Mouse (Mus musculus): Measurements from ENCODE around the gene Lrrc75a.
A peak's percentile ranks its signal among the peaks of the same experiment; 100 is the strongest.

The Lrrc75a gene

GRCm38 (mm10) chr11:62621586-62622283 is 26.6 kb downstream of the Lrrc75a start:
- DNase-seq (ENCODE audit: extremely low read depth, low read depth, low spot score), result no peak

- no peak for DNase-seq (ENCODE audit: extremely low read depth, low read depth, low spot score)
Observed at GRCm38 (mm10) chr11:62621079-62621478, 27.2 kb downstream of the Lrrc75a start.

- DNase-seq (ENCODE audit: extremely low read depth, low read depth, low spot score), result no peak
Observed at GRCm38 (mm10) chr11:62615456-62615855, 32.9 kb downstream of the Lrrc75a start.

DNA sequence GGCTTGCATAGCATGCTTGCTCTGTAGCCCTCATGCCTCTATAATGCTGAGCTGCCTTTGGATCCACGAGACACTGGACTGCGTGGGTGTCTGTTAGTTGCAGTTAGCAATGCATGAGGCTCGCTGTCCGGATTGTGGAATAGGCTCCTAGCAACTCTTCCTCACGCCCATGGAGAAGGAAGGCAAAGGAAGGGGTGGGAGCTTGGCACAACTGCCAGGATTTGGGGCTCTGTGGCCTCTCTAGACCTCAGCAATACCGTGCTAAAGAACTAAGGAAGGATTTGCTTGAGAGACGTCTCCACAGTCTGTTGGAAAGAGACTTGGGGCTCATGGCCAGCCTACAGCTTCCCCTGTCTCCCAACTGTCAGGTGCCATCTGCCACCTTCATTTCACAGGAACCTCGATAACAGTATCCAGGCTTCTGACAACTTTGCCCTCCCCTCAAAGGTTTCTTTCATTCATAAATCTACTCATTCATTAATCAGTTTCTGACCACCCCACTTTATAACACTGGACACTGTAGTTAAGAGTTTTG is 33.4 kb downstream of the Lrrc75a start:
- no peak for DNase-seq (ENCODE audit: extremely low read depth, low read depth, low spot score)

GRCm38 (mm10) chr11:62613657-62614365 is 34.5 kb downstream of the Lrrc75a start:
- DNase-seq (ENCODE audit: extremely low read depth, low read depth, low spot score), result no peak

DNA sequence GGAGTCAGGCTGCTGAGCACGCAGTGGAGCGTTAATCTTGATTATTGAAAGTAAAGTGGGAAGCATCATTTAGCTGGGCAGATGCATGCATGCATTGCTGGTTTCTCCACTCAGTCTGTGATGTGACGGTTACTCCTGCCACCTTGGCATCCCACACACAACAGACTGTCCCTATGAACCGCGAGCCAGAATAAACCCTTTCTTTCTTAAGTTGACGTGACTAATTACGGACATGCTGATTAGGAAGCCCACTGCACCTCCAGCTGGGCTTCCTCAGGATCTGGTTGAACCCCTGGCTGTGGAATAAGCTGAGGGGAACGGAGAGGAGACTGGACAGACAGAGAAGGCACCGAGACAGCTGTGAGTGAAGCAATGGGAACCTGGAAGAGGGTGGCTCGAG is 35.7 kb downstream of the Lrrc75a start:
- DNase-seq (ENCODE audit: extremely low read depth, low read depth, low spot score), result no peak

DNA sequence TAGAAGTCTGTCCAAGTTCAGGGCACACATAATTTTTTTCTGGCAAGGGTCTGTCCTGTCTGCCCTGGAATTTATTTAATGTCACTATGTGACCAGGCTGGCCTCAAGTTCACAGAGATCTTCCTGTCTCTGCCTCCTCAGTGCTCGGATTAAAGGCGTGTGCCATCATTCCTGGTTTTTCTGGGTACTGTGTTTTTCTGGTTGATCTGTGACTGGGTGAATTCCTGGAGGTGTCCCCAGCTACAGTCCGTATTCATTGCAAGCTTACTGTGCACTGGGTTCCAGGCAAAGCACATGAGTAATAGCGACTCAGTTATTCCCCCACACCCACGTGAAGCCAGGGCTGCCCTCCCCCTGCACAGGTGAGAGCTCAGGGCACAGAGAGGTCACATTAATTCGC is 38.0 kb downstream of the Lrrc75a start:
- DNase-seq (ENCODE audit: extremely low read depth, low read depth, low spot score), result no peak

DNA sequence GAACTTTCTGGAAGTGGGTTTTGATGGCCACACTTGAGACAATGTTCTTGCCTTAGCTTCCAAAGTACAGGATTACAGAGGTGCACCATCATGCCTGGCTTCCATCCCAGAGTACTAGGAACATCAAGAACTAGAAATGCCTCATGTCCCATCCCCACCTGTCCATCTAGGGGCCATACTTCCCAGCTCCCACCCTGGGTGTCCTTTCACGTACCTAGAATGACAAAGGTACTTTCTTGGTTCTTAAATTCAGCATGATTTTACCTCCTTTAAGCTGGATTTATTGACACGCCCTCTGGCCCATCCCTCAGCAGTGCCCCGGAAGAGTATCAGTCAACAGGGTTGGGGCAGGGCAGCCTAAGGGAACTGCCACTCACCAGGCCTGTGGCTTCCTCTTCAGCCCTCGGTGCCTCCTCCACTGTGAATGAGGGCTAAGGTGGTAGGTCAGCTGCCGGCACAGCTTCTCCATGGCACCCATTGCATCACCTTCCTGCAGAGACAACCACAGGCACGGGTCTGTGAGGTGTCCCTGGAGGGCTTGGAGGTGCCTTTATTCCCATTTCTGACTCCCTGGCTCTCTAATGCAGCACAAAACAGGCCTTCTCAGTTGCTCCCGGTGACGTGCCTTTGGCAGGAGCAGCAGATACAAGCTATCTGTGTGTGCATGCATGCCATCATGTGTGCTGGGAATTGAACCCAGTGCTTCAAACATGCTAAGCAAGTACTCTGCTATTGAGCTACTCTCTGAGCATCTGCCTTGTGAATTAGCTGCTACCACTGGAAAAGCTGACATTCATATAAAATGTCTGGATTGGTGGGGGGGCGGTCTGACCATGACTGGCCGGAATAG is 39.3 kb downstream of the Lrrc75a start:
- DNase-seq (ENCODE audit: extremely low read depth, low read depth, low spot score), result no peak

DNA sequence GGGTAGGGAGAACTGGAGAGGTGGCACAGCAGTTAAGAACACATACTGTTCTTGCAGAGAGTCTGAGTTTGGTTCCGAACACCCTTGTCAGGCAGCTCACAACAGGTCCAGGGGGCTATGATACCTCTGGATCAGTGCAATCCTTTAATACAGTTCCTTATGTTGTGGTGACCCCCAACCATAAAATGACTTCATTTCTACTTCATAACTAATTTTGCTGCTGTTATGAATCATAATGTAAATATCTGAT is 40.4 kb downstream of the Lrrc75a start:
- DNase-seq (ENCODE audit: extremely low read depth, low read depth, low spot score), result no peak

GRCm38 (mm10) chr11:62607170-62607951 is 41.0 kb downstream of the Lrrc75a start:
- DNase-seq (ENCODE audit: extremely low read depth, low read depth, low spot score), result no peak

- DNase-seq (ENCODE audit: extremely low read depth, low read depth, low spot score), result no peak
Observed at GRCm38 (mm10) chr11:62606299-62607169, 41.8 kb downstream of the Lrrc75a start.

GRCm38 (mm10) chr11:62605619-62606298 is 42.6 kb downstream of the Lrrc75a start:
- no peak for DNase-seq (ENCODE audit: extremely low read depth, low read depth, low spot score)

DNA sequence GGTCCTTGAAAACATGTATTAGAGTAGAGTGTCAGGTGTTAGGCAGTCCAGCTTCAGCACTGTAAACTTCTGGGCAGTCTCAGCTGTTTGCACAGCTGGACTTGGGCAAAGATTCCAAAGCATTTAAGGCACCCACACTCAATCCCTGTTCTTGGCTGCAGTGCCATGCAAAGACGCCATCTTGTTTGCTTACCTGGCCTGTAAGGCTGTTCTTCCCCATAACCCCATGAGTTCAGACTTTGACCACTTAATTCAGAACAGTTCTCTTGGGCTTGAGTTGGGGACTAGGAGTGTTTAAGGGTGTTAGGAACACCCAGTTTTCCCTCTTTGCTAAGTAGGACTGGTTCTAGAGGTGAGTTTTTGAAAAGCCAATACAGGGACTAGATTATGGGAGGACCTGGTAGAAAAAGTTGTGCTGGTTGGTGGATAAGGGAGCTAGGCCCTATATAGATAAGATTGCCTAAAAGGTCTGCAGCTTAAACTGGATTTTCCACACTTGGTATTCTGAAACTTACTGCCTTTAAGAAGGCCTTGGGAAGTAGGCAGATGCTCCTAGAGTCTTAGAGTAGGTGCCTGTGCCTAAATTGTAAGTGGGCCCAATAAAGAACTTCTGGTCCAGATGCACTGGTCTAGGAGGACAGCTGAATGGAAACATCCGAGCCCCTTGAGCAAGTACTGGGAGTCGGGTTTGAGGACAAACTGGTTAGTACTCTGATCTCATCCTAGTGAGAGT is 43.3 kb downstream of the Lrrc75a start:
- no peak for DNase-seq (ENCODE audit: extremely low read depth, low read depth, low spot score)

DNA sequence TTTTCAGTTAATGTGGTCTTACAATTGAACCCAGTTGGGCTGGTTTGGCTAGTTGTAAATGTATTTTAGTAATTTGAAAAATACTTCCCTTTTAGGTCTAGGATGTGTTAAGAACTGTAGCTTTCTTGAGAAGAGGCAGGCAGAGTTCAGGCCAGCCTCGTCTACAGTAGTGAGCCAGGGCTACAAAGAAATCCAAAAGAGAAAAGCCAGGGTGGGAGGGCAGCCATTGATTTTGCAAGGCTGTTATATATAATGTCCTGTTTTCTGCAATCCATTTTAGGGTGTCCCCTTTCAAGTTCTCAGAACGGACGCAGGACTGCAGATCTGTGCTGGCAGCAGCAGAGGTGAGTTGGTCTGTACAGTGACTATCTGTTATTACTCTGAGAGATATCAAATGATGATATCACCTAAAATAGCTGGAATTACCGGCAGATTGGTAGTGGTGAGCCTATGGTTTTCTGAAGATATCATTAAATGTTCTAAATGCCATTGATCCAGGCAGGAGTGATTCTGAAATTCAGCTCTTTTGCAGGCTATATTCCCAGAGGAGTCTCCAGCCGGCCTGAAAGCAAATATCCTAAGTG is 44.1 kb downstream of the Lrrc75a start:
- DNase-seq (ENCODE audit: extremely low read depth, low read depth, low spot score), result no peak

- DNase-seq (ENCODE audit: extremely low read depth, low read depth, low spot score), result no peak
Observed at GRCm38 (mm10) chr11:62603312-62604056, 44.8 kb downstream of the Lrrc75a start.

GRCm38 (mm10) chr11:62602619-62603311 is 45.6 kb downstream of the Lrrc75a start:
- peak; percentile 49 for DNase-seq (ENCODE audit: extremely low read depth, low read depth, low spot score)
